Mouse (Mus musculus): Measurements from ENCODE around the gene Ugt8a.
A peak's percentile ranks its signal among the peaks of the same experiment; 100 is the strongest.

Ugt8a gene

GRCm38 (mm10) chr3:125938092-125938755, at the start of gene Ugt8a:
TSS of gene Ugt8a (minus strand) at chr3:125938619.
- DNase-seq = peak; percentile 15 to 48

GRCm38 (mm10) chr3:125986639-125987038, 48.2 kb upstream of the Ugt8a start:
- DNase-seq = no peak

- DNase-seq = no peak
Observed at GRCm38 (mm10) chr3:125983707-125984420, 45.4 kb upstream of the Ugt8a start.

GRCm38 (mm10) chr3:125979475-125979874, 41.1 kb upstream of the Ugt8a start:
- no peak for DNase-seq

- no peak for DNase-seq
Observed at GRCm38 (mm10) chr3:125975899-125976298, 37.5 kb upstream of the Ugt8a start.

GRCm38 (mm10) chr3:125969458-125969857, 31.0 kb upstream of the Ugt8a start:
- no peak for DNase-seq

- DNase-seq = no peak
Observed at GRCm38 (mm10) chr3:125956196-125956885, 17.9 kb upstream of the Ugt8a start.

GRCm38 (mm10) chr3:125954881-125955280, 16.5 kb upstream of the Ugt8a start:
- DNase-seq = no peak

- DNase-seq = no peak
Observed at GRCm38 (mm10) chr3:125940811-125941210, 2.4 kb upstream of the Ugt8a start.

- no peak for DNase-seq
Observed at GRCm38 (mm10) chr3:125938756-125939109, 314 bp upstream of the Ugt8a start.

- peak in 1 of 2 experiments; percentile 5 for DNase-seq
Observed at GRCm38 (mm10) chr3:125937536-125938091, 805 bp downstream of the Ugt8a start.

- DNase-seq = no peak
Observed at GRCm38 (mm10) chr3:125935796-125936195, 2.6 kb downstream of the Ugt8a start.

GRCm38 (mm10) chr3:125932594-125933237, 5.7 kb downstream of the Ugt8a start:
- no peak for DNase-seq

- no peak for DNase-seq
Observed at GRCm38 (mm10) chr3:125931059-125931458, 7.4 kb downstream of the Ugt8a start.

GRCm38 (mm10) chr3:125920876-125921275, 17.5 kb downstream of the Ugt8a start:
- DNase-seq = no peak

- no peak for DNase-seq
Observed at GRCm38 (mm10) chr3:125898976-125899375, 39.4 kb downstream of the Ugt8a start.

- DNase-seq = no peak
Observed at GRCm38 (mm10) chr3:125887109-125887508, 51.3 kb downstream of the Ugt8a start.

GRCm38 (mm10) chr3:125884879-125885278, 53.5 kb downstream of the Ugt8a start:
- no peak for DNase-seq

GRCm38 (mm10) chr3:125884423-125884822, 54.0 kb downstream of the Ugt8a start:
- DNase-seq = no peak

- no peak for DNase-seq
Observed at GRCm38 (mm10) chr3:125883009-125883408, 55.4 kb downstream of the Ugt8a start.

- no peak for DNase-seq
Observed at GRCm38 (mm10) chr3:125881835-125882234, 56.6 kb downstream of the Ugt8a start.

GRCm38 (mm10) chr3:125874371-125874770, 64.0 kb downstream of the Ugt8a start:
- no peak for DNase-seq

- DNase-seq = no peak
Observed at GRCm38 (mm10) chr3:125869873-125870272, 68.5 kb downstream of the Ugt8a start.
